Mouse (Mus musculus) heart, postnatal 0 days (tissue): ENCODE results near the gene Phactr1.

Experiments used
- CTCF ChIP-seq: IDR thresholded peaks from 2 replicates; pipeline ENCODE4 v1.5.1; 2016; ENCODE audit warnings: antibody characterized with exemption, control low read depth, low read depth
- EP300 ChIP-seq: IDR thresholded peaks from 2 replicates; pipeline ENCODE4 v1.6.1; 2016; ENCODE audit warnings: antibody characterized with exemption, low read depth

DNA sequence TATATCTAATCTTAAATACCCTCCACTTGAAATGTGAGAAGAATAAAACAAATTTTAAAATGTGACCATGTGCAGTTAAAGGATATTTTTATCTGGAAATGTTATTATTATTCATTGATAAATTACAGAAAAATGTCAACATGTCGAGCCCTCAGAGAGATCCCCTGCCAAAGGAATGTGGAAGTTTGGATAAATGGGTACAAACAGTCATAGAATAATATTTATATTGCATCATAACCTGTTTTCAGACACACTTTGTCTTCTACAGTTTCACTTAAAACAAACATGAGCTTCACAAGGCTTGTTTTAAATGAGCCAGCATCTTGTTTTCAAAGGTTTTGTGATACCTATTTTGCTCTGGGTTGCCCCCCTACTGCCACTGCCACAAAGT lies 204.3 kb downstream of the Phactr1 start:
- TF ChIP-seq CTCF (no peak), EP300 (no peak)
